Mouse (Mus musculus) liver, adult 2 months (tissue): Measurements from ENCODE around the gene Spem1. TPM values are rescaled to one million over a fixed set of nuclear protein-coding genes. Genes with fewer than 3 reads are reported as not detected.
A peak's percentile ranks its signal among the peaks of the same experiment; 100 is the strongest.

ENCODE experiments used
- DNase-seq: peaks from one replicate; pipeline ENCODE4 v3.0.0-alpha.2; 2011; ENCODE audit warnings: low read depth, low spot score; ENCODE audit errors: extremely low read depth
- H3K27ac ChIP-seq: fragments of 200-500 bp; replicated peaks from 2 replicates; pipeline ENCODE4 v1.5.1; 2012; ENCODE audit warnings: low read depth, mild to moderate bottlenecking, control low read depth, inconsistent platforms, low read length; ENCODE audit not compliant: insufficient read depth
- H3K27me3 ChIP-seq: fragments of 200-500 bp; 2 replicates; pipeline ENCODE4 v1.6.1; 2012; ENCODE audit warnings: mild to moderate bottlenecking, moderate library complexity, low read length, inconsistent platforms; ENCODE audit not compliant: control insufficient read depth, insufficient read depth
- H3K36me3 ChIP-seq: fragments of 200-500 bp; 2 replicates; pipeline ENCODE4 v1.6.1; 2012; ENCODE audit warnings: low read length, inconsistent platforms; ENCODE audit not compliant: control insufficient read depth, insufficient read depth
- H3K4me1 ChIP-seq: fragments of 200-500 bp; 2 replicates; pipeline ENCODE4 v1.6.1; 2011; ENCODE audit warnings: low read length; ENCODE audit not compliant: control insufficient read depth, insufficient read depth
- H3K4me3 ChIP-seq: fragments of 200-500 bp; 2 replicates; pipeline ENCODE4 v1.5.1; 2011; ENCODE audit warnings: low read depth, mild to moderate bottlenecking, control low read depth, low read length, moderate library complexity; ENCODE audit not compliant: insufficient read depth
- H3K79me2 ChIP-seq: fragments of 200-500 bp; 2 replicates; pipeline ENCODE4 v1.6.1; 2012; ENCODE audit warnings: inconsistent platforms, mild to moderate bottlenecking, low read length, moderate library complexity; ENCODE audit not compliant: control insufficient read depth, insufficient read depth
- H3K9ac ChIP-seq: fragments of 200-500 bp; 2 replicates; pipeline ENCODE4 v1.6.1; 2012; ENCODE audit warnings: low read depth, mild to moderate bottlenecking, control low read depth, inconsistent platforms, low read length
- CTCF ChIP-seq: fragments of 200-500 bp; IDR thresholded peaks from 2 replicates; pipeline ENCODE4 v1.5.1; 2011; ENCODE audit warnings: low read depth, low read length, control low read depth
- POLR2A ChIP-seq: fragments of 200-500 bp; IDR thresholded peaks from 2 replicates; pipeline ENCODE4 v1.6.1; 2011; ENCODE audit warnings: low read length, control low read depth; ENCODE audit not compliant: insufficient read depth; ENCODE audit errors: extremely low read depth
- WGBS: fragments of 180-500 bp; shearing (Covaris S2); methylation state at CpG from one replicate; pipeline ENCODE4 v1.1.7; 2018; 5-methylcytosine and 5-hydroxymethylcytosine counted together
- polyA plus RNA-seq: library from polyadenylated mRNA; depleted of rRNA; stranded (reverse); fragments of >200 nt; gene quantifications from 2 replicates; pipeline ENCODE4 v1.2.3, GENCODE M21; 2012
- total RNA-seq: library from RNA; depleted of rRNA; stranded (reverse); fragments of >200 nt; gene quantifications from 2 replicates; pipeline ENCODE4 v1.2.3, GENCODE M21; 2014

Gene Spem1
- total and polyA plus RNA-seq, 2 experiments, result not detected

GRCm38 (mm10) chr11:69784793-69785272, 37.1 kb downstream of the Spem1 start:
- 14% methylated on average over 15 of the region's 15 CpGs for WGBS
- H3K27ac ChIP-seq, result no peak overlapping the region
- H3K4me3 ChIP-seq, result peak overlapping the region; percentile 15; the same call in 1 of the 2 replicates
- H3K36me3 ChIP-seq, result no peaks in the 10 kb centered on the region
- DNase-seq, result peak; percentile 53
- no peaks in the 10 kb centered on the region for H3K27me3 ChIP-seq
- no peak overlapping the region for H3K9ac ChIP-seq
- peaks cover 6% of the 10 kb centered on the region; the same call in 1 of the 2 replicates for H3K4me1 ChIP-seq
- TF ChIP-seq POLR2A (no peak), CTCF (no peak)
- no peaks in the 10 kb centered on the region for H3K79me2 ChIP-seq

- Histone ChIP-seq H3K27me3 (no peaks in the 10 kb centered on the region), H3K4me3 (no peak overlapping the region), H3K36me3 (no peaks in the 10 kb centered on the region), H3K9ac (no peak overlapping the region), H3K4me1 (0 out of 2 replicates have a peak, but pooled peaks cover 3% of the 10 kb centered on the region), H3K79me2 (no peaks in the 10 kb centered on the region), H3K27ac (no peak overlapping the region)
- TF ChIP-seq CTCF, result no peak
- no peak for TF ChIP-seq POLR2A
- WGBS, result 29% methylated on average over 4 of the region's 4 CpGs
- DNase-seq, result peak; percentile 22
Measured at GRCm38 (mm10) chr11:69781828-69782227, 40.2 kb downstream of the Spem1 start.

DNA sequence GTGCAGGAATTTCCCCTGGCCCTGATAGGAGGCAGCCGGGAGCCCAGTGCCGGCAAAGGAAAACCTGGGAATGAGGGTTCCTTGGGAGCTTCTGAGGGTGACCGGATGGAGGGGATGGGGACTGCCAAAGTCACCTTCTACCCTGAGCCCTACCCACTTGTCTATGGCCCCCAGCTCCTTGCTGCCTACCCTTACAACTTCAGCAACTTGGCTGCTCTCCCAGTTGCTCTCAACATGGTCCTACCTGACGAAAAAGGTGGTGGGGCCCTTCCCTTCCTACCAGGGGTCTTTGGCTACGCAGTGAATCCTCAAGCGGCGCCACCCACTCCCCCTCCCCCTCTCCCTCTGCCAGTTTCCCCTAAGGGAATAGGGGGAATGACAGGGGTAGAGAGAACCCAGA, 43.0 kb downstream of the Spem1 start:
- WGBS, result 80% methylated on average over 7 of the region's 7 CpGs
- no peak overlapping the region for H3K4me3 ChIP-seq

GRCm38 (mm10) chr11:69778258-69778982, 43.6 kb downstream of the Spem1 start:
- Histone ChIP-seq H3K79me2 (0 out of 2 replicates have a peak, but pooled peaks cover 2% of the 10 kb centered on the region), H3K27me3 (no peaks in the 10 kb centered on the region), H3K4me3 (no peak overlapping the region), H3K9ac (no peak overlapping the region), H3K27ac (no peak overlapping the region), H3K36me3 (no peaks in the 10 kb centered on the region), H3K4me1 (no peaks in the 10 kb centered on the region; the same call in 1 of the 2 replicates)
- WGBS, result 77% methylated on average over 23 of the region's 23 CpGs
- DNase-seq, result no peak
- TF ChIP-seq POLR2A, result no peak
- no peak for TF ChIP-seq CTCF

More for the DNA sequence above, 43.0 kb downstream of the Spem1 start:
- H3K79me2 ChIP-seq, result 0 out of 2 replicates have a peak, but pooled peaks cover 2% of the 10 kb centered on the region
- TF ChIP-seq CTCF (no peak), POLR2A (no peak)
- H3K4me1 ChIP-seq, result no peaks in the 10 kb centered on the region; the same call in 1 of the 2 replicates
- H3K36me3 ChIP-seq, result no peaks in the 10 kb centered on the region
- no peak overlapping the region for H3K9ac ChIP-seq
- H3K27ac ChIP-seq, result no peak overlapping the region
- DNase-seq, result no peak
- no peaks in the 10 kb centered on the region for H3K27me3 ChIP-seq

DNA sequence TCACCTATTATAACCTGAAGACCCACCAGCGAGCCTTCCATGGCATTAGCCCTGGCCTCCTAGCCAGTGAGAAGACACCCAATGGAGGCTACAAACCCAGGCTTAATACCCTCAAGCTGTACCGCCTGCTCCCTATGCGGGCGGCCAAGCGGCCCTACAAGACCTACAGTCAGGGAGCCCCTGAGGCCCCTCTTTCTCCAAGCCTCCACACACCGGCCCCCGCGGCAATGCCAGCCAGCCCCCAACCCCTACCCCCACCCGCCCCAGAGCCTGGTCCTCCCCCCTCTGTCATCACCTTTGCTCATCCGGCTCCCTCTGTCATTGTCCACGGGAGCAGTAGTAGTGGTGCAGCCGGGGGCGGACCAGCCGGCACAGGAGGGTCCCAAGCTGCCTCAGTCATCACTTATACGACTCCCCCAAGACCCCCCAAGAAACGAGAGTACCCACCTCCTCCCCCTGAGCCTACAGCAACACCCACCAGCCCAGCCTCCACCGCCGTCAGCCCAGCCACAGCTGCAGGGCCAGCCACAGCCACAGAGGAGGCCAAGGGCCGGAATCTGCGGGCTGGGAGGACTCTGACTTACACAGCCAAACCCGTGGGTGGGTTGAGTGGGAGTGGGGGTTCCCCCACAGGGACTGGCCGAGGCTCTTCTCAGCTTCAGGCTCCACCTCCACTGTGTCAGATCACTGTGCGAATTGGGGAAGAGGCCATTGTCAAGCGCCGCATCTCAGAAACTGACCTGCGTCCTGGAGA, 44.3 kb downstream of the Spem1 start:
- no peaks in the 10 kb centered on the region for H3K27me3 ChIP-seq
- H3K79me2 ChIP-seq, result 0 out of 2 replicates have a peak, but pooled peaks cover 2% of the 10 kb centered on the region
- WGBS, result 77% methylated on average over 26 of the region's 26 CpGs

More for the DNA sequence above, 44.3 kb downstream of the Spem1 start:
- DNase-seq, result no peak
- Histone ChIP-seq H3K4me3 (no peak overlapping the region), H3K9ac (no peak overlapping the region), H3K36me3 (no peaks in the 10 kb centered on the region; the same call in 1 of the 2 replicates), H3K27ac (no peak overlapping the region), H3K4me1 (no peaks in the 10 kb centered on the region; the same call in 1 of the 2 replicates)
- no peak for TF ChIP-seq CTCF
- no peak for TF ChIP-seq POLR2A
